Mouse (Mus musculus) B cell, adult 2 months (primary cell): ENCODE results near the gene Glis1.

ENCODE experiments used
- DNase-seq, 2 experiments: peaks; one replicate each; pipeline ENCODE4 v3.0.0; 2022

Gene Glis1

GRCm38 (mm10) chr4:107453141-107453984, 19.0 kb downstream of the Glis1 start:
- peak; percentile 84 to 86 for DNase-seq

- DNase-seq, result no peak
Measured at GRCm38 (mm10) chr4:107457602-107458001, 23.2 kb downstream of the Glis1 start.

GRCm38 (mm10) chr4:107458907-107459306, 24.5 kb downstream of the Glis1 start:
- DNase-seq, result no peak

GRCm38 (mm10) chr4:107459461-107459860, 25.1 kb downstream of the Glis1 start:
- no peak for DNase-seq

- no peak for DNase-seq
Measured at GRCm38 (mm10) chr4:107460468-107460867, 26.1 kb downstream of the Glis1 start.

GRCm38 (mm10) chr4:107467831-107468230, 33.4 kb downstream of the Glis1 start:
- no peak for DNase-seq

- DNase-seq, result no peak
Measured at GRCm38 (mm10) chr4:107468264-107468663, 33.9 kb downstream of the Glis1 start.

- no peak for DNase-seq
Measured at GRCm38 (mm10) chr4:107468768-107469167, 34.4 kb downstream of the Glis1 start.

- DNase-seq, result no peak
Measured at GRCm38 (mm10) chr4:107476266-107476665, 41.9 kb downstream of the Glis1 start.

GRCm38 (mm10) chr4:107479015-107479414, 44.6 kb downstream of the Glis1 start:
- DNase-seq, result no peak

GRCm38 (mm10) chr4:107482541-107482940, 48.1 kb downstream of the Glis1 start:
- no peak for DNase-seq

GRCm38 (mm10) chr4:107483556-107484220, 49.3 kb downstream of the Glis1 start:
- no peak for DNase-seq

GRCm38 (mm10) chr4:107484221-107484575, 49.8 kb downstream of the Glis1 start:
- no peak for DNase-seq

GRCm38 (mm10) chr4:107485903-107486302, 51.5 kb downstream of the Glis1 start:
- DNase-seq, result no peak

GRCm38 (mm10) chr4:107489121-107489840, 54.9 kb downstream of the Glis1 start:
- DNase-seq, result no peak

- no peak for DNase-seq
Measured at GRCm38 (mm10) chr4:107492991-107493390, 58.6 kb downstream of the Glis1 start.

- DNase-seq, result no peak
Measured at GRCm38 (mm10) chr4:107495751-107496430, 61.5 kb downstream of the Glis1 start.

- DNase-seq, result no peak
Measured at GRCm38 (mm10) chr4:107497430-107497935, 63.1 kb downstream of the Glis1 start.

GRCm38 (mm10) chr4:107502601-107503051, 68.2 kb downstream of the Glis1 start:
- no peak for DNase-seq

GRCm38 (mm10) chr4:107514981-107515380, 80.6 kb downstream of the Glis1 start:
- no peak for DNase-seq

GRCm38 (mm10) chr4:107515626-107516025, 81.2 kb downstream of the Glis1 start:
- DNase-seq, result no peak

GRCm38 (mm10) chr4:107518766-107519165, 84.4 kb downstream of the Glis1 start:
- no peak for DNase-seq

- no peak for DNase-seq
Measured at GRCm38 (mm10) chr4:107520071-107520470, 85.7 kb downstream of the Glis1 start.
